Mouse (Mus musculus) left cerebral cortex, adult 2 months (tissue): Measurements from ENCODE around the gene Asap3. TPM values are rescaled to one million over a fixed set of nuclear protein-coding genes. Genes with fewer than 3 reads are reported as not detected.

Source experiments
- DNase-seq, 2 experiments: peaks; one replicate each; pipeline ENCODE4 v3.0.0; 2021 to 2022; ENCODE audit warnings: low spot score in 2 of 2, mixed read lengths in 1 of 2; ENCODE audit errors: extremely low spot score in 1 of 2
- H3K27ac ChIP-seq: fragments of 200-600 bp; 2 replicates; pipeline ENCODE4 v1.8.1; 2022
- H3K4me3 ChIP-seq: fragments of 200-600 bp; 2 replicates; pipeline ENCODE4 v1.8.1; 2022
- CTCF ChIP-seq: fragments of 200-600 bp; IDR thresholded peaks from 2 replicates; pipeline ENCODE4 v1.8.1; 2022; ENCODE audit warnings: antibody characterized with exemption, mild to moderate bottlenecking, moderate library complexity
- intact Hi-C: fragments of 180-260 bp; cut with DNase I; formaldehyde crosslinking; loops from one replicate; pipeline ENCODE4 v1.15.1; 2025
- total RNA-seq, 2 experiments: library from RNA; stranded (reverse); gene quantifications; 2 replicates each; pipeline ENCODE4 v1.2.3; 2021

The Asap3 gene
- total RNA-seq, 2 experiments from 2014 or later, result 2.2 to 2.4 TPM

DNA sequence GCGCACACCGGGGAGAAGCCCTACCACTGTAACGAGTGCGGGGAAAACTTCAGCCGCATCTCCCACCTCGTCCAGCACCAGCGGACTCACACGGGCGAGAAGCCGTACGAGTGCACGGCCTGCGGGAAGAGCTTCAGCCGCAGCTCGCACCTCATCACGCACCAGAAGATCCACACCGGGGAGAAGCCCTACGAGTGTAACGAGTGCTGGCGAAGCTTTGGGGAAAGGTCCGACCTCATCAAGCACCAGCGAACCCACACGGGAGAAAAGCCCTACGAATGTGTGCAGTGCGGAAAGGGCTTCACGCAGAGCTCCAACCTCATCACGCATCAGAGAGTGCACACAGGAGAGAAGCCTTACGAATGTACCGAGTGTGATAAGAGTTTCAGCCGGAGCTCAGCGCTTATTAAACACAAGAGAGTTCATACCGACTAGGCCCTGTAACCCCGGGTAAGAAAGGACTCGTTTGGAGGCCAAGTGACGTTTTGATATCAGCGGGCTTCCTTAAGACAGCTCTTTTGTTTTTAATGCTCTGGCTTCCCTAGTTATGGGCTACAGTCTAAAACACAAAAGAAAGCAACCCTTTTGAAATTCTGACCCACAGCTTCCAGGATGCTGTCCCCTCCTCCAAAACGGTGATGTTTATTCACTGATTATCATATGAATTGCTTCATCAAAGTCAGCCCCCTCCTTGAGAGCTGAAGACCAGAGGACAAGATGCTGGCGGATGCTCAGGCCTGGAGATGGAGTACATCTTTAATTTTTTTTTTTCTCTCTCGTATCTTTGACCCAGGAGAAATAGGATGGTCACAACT, 84.8 kb downstream of the Asap3 start:
- intact Hi-C loops, result no loop called here
- DNase-seq, result no peak
- no peak overlapping the region for H3K4me3 ChIP-seq
- no peak overlapping the region for H3K27ac ChIP-seq
- TF ChIP-seq CTCF, result no peak

DNA sequence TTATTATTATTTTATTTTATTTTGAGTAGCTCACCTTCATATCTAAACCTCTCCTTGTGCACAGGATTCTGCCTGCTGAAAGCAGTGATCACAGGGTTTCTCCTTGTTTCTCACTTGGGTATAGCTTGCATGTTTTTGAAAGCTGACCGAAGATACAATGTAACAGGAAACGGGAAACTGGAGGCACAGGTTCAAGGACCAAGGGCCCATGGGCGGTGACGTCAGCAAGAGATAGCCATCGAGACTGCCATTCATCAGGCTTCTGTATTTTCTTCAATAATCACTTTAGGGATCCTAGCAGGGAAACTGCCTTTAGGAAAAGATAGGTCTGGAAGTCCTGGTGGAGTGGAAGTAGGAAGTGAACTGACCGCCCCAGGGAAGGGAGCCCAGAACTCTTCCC, 85.5 kb downstream of the Asap3 start:
- no peak overlapping the region for H3K27ac ChIP-seq
- intact Hi-C loops, result no loop called here
- no peak for TF ChIP-seq CTCF
- H3K4me3 ChIP-seq, result no peak overlapping the region
- no peak for DNase-seq

Other genes with a start within 250 kb of the Asap3 start
- 10 to 100 TPM; 22.0 to 22.9 TPM for gene Gale, start 242.6 kb upstream of the Asap3 start, total RNA-seq
- 10 to 100 TPM; 92.9 to 96.7 TPM for gene Lypla2, start 233.7 kb upstream of the Asap3 start, total RNA-seq
- gene Pithd1, start 219.1 kb upstream of the Asap3 start, total RNA-seq, result 10 to 100 TPM; 75.9 to 95.0 TPM
- 10 to 100 TPM; 25.7 to 26.8 TPM for gene Eloa, start 184.6 kb upstream of the Asap3 start, total RNA-seq
- gene Rpl11, start 152.9 kb upstream of the Asap3 start, total RNA-seq, result 100 to 1,000 TPM; 271 to 308 TPM
- 10 to 100 TPM; 26.8 to 36.1 TPM for gene Id3, start 62.9 kb upstream of the Asap3 start, total RNA-seq
- gene E2f2, start 34.0 kb upstream of the Asap3 start, total RNA-seq, result 1 to 10 TPM in 1 of 2 experiments, under 1 TPM in 1; 0.36 to 1.3 TPM
- gene Tcea3, start 41.4 kb downstream of the Asap3 start, total RNA-seq, result under 1 TPM; 0.68 to 0.93 TPM
- gene Zfp46, start 78.3 kb downstream of the Asap3 start, total RNA-seq, result 10 to 100 TPM; 53.5 to 54.9 TPM
- 10 to 100 TPM; 76.4 to 79.1 TPM for gene Hnrnpr, start 104.6 kb downstream of the Asap3 start, total RNA-seq
- gene Htr1d, start 217.2 kb downstream of the Asap3 start, total RNA-seq, result 1 to 10 TPM; 5.7 to 6.0 TPM